Mouse (Mus musculus) monocyte, adult 5-6 weeks (primary cell): ENCODE measurements at regions not wholly inside any gene's neighbourhood (a gene's known extent, or its start where the extent isn't known, plus 50 kb on each side); places are given as distances from the start of the nearest gene placed in this dataset.

Source experiments
- ATAC-seq: fragments of 153-309, 156-312 bp; replicated peaks from 2 replicates; pipeline ENCODE4 v1.8.0; 2017; ENCODE audit warnings: mild to moderate bottlenecking; ENCODE audit not compliant: low TSS enrichment, insufficient number of reproducible peaks, severe bottlenecking, poor library complexity, low FRiP score

- no peak for ATAC-seq
Observed at GRCm38 (mm10) chr6:117778027-117778426, 63.0 kb upstream of the Zfp637 start.

DNA sequence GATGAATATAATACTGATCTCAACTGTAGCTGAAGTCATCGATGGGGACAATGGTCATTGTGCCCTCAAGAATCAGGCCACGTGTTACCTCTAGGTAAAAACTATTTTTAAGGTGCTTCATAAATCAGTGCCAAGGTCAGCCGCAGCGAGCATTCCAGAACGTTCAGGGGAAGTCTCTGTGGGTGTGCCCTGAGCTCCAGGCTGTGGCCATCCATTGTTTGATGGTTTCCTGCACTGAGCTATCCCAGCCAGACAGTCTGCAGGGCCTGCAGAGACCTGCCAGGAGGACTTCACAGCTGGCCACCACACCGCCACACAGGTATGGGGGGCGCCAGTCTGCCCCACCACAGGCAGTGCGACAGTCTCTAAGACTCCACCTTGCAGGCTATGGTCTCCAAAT, 62.5 kb upstream of the Zfp637 start:
- no peak for ATAC-seq

- ATAC-seq, result no peak
Observed at GRCm38 (mm10) chr6:117779020-117779419, 62.0 kb upstream of the Zfp637 start.

- no peak for ATAC-seq
Observed at GRCm38 (mm10) chr6:117788580-117789540, 52.1 kb upstream of the Zfp637 start.

DNA sequence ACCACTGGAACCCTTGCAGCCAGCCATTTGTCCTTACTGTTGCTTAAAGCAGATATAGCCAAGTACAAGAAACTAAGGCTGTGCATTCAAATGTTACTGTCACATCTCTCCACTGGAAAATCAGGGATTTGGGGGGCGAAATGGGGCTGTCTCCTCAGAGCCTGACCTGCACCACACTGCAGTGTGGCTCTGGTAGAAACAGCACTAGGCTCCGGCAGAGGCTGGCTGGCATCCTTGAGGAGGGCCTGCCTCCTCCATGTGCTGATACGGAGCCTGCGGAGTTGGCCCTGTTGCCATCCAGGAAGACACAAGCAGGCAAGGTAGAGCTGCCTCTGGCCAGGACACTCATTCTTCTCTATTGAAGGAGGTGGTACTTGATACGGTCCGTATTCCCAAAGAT, 50.4 kb upstream of the Zfp637 start:
- no peak for ATAC-seq
